Mouse (Mus musculus) R1 (cell line): ENCODE data around the gene Mok.

Experiments used
- DNase-seq: peaks from one replicate; pipeline ENCODE4 v3.0.0-alpha.2; 2018; ENCODE audit warnings: low read depth, low spot score

The Mok gene

DNA sequence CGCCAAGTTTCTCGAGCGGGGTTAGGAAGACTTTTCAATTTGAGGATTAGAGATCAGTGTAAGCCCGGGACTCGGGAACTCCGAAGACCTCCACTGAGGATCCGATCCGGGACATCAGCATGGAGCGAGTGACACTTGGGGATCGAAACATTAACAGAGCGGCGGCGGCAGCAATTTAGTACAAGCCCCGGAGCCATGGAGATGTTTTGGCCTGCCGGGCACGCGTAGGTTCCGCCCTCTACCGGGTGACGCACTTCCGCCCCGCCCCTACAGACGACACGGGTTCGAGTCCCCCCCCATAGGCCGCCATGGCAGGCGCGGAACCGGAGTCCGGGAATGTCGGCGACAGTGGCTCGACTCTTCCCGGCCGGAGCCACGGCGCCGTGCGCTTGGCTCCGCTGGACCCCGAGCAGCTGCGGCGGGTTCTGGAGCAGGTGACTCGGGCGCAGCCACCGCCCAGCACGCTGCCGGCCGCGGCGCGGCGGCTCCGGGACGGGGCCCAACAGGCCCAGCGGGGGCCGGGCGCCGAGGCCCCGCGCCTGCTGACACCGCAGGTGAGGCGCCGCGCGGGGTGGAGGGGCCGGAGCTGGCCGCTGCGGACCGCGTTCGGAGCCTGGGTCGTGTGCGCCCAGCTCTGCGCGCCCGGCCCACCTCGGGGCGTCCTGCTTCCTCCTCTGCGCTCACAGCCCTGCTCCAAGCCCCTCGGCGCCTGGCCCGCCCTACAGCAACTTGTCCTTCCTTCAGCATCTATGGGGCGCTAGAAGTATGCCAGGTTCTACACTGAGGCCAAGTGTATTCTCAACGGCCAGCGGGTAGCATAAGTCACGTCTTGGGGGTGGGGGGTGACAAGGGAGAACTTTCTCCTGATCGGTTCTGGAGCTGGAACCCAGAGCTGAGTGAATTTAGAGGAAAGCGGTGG, 9.5 kb upstream of the Mok start, which contains the start of gene Zfp839:
TSS of gene Zfp839 (plus strand) at position 244 of the 919 bp plus-strand sequence.
- peak; percentile 86 for DNase-seq

DNA sequence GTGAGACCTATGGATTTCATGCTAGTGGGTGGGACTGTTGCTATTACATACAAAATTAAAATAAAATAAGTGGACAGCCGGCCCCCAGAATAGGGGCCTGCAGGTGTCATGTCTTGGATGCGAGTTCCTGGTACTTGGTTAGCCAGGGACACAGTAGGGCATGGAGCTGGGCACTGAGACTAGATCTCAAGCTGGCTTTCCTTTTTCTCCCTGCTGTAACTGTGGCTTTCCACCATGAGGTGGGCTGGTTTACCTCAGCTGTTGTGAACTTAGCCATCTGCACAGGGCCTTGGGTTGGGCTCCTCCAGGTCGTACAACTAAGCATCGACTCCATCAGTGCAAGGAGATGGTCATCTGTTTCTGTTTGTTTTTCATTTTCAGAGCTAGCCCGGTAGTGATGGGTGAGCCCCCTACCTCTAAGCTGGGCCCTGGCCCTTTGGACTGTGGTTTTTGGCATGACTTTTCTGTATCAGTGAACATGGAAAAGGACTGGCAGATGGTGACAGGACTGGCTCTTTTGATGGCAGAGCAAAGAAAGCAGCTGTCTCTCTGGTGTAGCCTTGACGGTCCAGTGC, 5.5 kb upstream of the Mok start:
- no peak for DNase-seq

DNA sequence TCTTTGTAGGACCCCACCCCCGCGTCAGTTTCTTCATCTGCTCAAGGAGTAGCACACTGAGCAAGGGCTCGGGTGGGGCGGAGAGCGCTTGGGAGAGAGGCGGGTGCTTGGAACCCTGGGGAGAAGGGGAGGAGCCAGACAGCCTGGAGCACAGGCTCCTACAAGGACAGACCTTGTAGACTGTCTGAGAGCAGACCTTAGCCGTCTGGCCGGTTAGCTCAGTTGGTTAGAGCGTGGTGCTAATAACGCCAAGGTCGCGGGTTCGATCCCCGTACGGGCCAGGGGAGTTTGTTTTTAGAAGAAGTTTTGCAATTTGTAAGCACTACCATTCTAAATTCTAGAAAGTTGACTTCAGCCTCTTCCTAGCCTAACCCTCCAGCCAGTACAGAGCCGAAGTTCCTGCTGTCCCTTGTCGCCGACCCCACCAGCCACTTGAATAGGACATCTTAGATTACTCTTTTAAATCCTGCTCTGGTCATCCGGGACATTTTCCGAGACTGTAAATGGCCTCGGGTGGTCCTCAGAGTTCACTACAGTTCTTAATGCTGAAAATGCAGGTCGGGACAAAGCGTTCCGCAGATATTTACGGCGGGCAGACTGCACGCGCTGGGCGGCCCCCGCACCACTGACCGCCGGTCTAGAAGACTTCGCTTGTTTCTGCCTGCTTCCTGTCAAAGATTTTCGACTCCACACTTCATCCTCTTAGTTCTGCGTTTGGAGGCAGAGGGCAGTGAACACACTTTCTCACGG, 4.6 kb upstream of the Mok start:
- peak; percentile 96 for DNase-seq

DNA sequence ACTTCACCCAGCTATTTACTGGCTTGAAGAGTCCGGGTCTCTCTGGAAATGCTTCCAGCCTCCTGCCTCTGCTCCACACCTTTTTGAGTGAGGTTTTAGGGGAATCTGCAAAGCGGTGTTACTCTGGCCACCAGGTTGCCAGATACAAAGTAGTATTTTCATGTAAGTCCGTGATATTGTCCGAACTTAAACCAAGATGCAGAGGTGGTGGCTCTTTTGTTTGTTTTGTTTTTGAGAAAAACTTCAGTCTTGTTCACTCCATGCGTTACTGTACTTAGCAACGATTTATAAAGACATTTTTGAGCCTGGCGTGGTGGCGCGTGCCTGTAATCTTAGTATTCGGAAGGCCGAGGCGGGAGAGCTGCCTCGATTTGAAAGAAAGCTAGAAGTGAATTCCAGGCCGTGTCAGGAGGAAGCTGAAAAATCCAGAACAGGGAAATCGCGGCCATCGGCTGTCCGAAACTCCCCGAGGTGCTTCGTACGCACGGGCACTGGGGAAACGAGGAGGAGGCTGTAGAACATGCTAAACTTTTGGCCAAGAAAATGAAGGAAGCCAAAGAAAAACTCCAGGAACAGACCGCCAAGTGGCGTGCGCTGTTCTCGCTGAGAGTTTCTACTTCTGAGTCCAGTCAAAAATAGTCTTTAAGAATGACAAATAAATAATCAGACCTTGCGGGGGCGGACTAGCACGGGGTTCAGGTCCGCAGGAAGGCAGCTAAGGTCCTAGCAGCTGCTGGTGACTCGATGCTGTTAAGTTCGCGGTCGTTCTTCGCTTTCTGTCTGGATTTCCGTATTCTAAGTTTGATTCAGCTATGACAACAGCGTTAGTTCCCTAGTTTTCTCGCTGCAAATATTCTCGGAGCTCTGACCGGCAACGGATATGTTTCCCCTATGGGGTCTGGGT, 3.7 kb upstream of the Mok start:
- no peak for DNase-seq

DNA sequence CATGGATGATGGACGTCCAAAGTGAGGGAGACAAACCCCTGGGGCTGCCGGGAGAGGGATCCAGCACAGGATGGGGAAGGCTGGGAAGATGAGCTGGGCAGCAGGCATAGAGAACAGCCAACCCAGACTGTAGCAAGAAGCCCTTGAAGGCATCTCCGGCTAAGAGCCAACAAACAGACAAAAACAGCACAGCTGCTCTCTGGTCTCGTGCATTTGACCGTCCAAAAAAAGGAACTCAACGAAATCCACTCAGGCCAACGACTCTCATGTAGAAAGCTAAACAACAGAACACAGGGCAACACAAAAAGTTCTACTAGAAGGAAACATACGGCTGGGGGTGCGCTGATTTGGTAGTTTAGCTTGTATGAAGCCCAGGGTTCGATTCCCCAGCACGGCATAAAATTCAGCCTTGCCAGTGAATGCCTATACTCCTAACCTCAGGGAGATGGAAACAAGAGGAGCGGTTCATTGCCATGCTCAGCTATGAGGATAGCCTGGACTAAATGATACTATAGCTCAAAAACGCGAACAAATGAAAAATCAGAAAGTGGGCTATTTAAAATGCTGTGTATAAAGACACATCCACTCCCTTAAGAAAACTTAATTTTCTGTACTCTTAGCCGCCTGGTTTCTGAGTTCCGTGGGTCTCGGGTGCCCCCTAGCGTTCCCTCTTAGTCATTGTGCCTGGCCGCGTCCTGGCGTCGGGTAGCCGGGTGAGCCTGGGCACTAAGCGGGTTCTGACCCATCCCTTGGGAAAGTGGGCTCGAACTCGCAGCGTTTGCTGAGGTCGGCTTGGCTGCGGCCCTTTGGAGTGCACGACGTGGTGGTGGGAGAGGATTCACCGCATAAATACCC, 2.7 kb upstream of the Mok start:
- DNase-seq = peak; percentile 84

DNA sequence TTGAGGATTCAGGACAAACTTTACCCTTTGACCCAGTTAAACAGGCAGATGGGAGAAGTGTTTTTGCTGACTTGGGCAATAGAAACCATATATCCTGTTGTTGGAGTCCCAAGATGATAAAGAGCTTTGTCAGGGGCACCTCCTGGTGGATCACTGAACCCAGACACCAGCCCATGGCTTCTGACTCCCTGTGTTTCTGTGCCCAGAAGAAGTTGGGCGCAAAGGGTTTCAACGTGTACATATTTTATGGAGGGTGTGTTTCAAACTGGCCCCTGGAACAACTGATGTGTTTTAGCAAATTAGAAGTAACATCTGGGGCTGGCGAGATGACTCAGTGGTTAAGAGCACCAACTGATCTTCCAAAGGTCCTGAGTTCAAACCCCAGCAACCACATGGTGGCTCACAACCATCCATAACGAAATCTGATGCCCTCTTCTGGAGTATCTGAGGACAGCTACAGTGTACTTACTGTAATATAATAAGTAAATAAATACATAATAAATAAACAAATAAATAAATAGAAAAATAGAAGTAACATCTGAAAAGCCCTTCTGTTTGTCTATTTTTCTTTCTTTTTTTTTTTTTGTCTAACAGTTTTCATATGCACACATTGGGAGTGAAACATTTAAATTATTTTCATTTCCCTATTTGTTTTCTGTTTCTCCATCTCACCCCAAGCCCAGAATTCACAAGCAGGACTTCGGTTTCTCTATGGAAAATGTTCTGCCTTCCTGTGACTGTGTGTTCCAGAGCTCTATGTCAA, 1.2 kb upstream of the Mok start:
- no peak for DNase-seq

DNA sequence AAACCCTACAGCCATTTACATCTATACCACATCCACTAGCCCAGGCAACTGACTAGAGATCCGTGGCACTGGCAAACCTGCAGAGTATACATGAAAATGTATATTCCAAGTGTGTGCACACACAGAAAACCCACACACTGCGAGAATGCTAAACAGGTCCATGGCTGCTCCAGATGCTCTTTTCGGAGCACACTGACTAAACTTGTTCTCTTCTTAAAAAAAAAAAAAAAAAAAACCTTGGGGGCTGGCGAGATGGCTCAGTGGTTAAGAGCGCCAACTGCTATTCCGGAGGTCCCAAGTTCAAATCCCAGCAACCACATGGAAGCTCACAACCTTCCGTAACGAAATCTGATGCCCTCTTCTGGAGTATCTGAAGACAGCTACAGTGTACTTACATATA, 2.9 kb downstream of the Mok start:
- no peak for DNase-seq

DNA sequence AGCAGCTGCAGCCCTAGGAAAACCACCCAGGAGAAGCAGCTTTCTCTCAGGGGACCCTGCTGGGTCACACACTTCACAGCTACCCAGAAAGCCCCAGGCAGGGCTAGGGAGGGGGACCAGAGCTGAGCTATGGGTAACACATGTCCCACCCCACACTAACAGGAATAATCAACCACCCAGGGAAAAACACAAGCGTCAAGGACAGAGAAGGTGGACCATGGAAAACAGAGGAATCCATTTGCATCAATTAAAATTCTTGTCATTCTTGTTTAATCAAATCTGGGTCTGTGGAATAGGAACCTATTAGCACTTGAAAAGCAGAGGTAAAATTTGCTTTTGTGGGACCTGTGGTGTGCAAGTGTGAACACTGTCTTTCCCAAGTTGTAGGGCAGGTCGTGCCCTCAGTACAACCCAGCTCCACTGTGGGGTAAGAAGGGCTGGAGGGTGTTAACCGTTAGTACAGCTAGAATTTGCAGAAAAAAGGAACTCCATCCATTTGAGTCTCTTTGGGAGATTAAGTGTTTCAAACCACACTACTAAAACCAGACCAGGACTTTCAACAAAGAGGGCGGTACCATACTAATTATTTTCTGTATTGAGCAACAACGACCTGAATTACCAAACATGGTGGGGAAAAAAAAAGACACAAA, 3.4 kb downstream of the Mok start:
- peak; percentile 97 for DNase-seq

DNA sequence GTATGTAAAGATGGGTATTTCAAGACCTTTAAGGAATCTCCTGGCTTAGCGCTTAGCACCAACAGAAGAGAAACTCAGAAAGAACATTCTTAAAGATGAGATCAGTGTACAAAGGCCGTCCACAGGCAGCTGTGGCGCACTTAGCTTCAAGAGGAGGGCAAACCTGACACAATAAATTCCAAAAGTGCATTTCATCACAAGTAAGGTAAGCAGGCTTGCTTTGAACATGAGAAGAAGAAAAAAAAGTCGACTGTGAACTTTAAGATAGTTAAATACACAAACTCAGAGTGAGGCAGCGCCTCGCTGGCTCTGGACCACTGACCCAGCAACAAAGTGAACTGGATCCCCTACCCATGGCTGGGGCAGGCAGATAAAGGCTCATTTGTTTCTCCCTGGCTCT, 4.0 kb downstream of the Mok start:
- no peak for DNase-seq

DNA sequence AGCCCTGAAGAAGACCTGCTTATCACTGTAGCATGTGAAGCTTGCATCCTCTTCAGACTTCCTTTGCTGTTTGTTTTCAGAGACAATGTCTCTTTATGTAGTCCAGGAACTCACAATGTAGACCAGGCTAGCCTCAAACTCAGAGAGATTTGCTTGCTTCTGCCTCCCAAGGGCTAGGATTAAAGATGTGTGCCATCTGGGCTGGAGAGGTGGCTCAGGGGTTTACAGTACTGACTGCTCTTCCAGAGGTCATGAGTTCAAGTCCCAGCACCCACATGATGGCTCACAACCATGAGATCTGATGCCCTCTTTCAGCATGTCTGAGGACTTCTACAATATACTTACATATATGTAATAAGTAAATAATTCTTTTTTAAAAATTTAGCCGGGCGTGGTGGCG, 5.6 kb downstream of the Mok start:
- DNase-seq = no peak

DNA sequence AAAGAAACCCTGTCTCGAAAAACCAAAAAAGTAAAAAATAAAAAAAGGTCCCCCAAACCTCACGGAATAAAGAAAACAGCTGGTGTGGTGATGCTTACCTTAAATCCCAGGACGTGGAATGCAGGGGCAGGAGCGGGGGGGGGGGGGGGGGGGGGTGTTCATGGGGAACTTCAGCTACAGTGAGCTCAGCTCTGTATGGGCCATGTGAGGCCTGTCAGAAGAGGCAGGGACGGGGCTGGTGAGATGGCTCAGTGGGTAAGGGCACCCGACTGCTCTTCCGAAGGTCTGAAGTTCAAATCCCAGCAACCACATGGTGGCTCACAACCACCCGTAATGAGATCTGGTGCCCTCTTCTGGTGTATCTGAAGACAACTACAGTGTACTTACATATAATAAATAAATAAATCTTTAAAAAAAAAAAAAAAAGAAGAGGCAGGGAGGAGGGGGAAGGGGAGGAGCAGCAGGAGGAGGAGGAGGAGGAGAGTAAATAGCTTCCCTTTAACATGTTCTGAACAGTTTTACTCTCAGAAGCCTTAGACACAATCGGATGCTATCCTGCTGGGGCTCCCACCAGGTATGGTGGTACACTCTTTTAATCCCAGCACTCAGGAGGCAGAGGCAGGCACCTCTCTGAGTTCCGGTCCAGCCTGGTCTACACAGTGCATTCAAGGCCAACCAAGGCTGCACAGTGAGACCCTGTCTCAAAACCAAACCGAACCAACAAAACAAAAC, 10.3 kb downstream of the Mok start:
- peak; percentile 66 for DNase-seq

DNA sequence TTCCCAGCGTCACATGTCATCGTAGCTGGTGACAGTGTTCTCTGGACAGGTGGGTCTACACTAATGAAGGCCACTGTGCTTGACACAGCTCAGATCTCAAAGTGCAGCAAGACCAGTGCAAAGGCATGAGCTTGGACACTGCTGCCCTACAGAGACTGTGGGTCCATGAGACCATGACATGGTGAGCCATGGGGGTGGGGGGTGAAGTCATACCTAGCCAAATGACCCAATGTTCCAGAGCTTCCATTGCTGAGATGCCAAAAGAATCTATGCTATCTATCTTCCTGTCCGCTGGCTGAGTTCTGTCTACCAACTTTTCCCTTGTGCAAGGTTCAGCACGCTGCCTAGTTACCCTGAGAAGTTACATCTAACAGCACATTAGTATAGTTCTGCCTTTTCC, 11.8 kb downstream of the Mok start:
- DNase-seq = no peak

DNA sequence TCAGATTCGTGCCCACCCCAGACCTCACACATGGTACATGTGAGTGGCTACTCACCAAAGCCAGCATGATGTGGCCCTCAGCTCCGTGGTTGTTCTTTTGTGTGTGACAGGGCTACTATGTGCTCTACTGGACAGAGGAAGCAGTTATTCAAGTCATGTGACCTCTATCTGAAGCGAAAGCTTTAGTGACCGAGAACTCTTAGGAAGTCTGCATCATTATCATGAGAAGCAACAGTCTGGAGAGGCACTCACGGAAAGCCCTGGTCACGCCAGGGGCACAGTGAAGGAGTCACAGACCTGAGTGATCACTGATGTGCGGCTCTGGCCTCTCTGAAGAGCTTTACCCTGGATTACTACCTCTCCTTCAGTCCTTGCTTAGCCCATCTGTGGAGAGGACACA, 18.4 kb downstream of the Mok start:
- no peak for DNase-seq

DNA sequence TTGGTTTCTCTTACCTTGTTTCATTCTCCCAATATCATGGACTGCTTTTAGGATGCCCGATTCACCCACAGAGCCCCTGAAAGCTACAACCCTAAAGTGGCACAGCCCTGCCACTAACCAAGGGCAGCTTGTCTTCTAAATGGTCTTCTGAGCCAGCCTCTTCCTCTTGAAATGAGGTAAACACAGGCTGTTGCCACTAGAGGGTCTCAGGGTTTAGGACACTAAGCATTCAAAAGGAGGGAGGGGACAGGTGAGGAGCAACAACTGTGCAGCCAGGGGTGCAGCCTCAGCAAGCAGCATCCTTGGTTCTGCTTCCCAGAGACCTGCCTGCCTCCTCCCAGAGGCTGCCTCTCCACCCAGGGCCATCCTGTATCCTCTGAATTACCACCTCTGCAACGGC, 19.0 kb downstream of the Mok start:
- DNase-seq = peak; percentile 63

DNA sequence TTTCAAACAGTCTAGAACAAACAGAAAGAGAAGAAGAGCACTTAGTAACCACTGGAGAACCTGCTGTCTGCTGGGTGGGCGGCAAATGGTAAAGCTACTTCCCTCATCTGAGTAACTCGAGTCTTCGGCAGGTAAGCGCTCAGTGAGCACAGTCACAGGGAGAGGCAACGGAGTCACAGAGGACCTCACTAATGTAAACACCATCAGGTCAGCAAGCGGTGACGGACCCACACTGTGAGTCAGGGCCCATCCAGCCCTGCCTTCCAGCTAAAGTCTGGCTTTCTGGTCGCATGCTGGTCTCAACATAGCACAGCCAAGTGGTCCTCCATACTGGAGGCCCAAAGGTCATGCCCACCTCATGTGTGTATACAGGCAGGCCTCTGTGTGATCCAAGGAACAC, 21.4 kb downstream of the Mok start:
- no peak for DNase-seq

DNA sequence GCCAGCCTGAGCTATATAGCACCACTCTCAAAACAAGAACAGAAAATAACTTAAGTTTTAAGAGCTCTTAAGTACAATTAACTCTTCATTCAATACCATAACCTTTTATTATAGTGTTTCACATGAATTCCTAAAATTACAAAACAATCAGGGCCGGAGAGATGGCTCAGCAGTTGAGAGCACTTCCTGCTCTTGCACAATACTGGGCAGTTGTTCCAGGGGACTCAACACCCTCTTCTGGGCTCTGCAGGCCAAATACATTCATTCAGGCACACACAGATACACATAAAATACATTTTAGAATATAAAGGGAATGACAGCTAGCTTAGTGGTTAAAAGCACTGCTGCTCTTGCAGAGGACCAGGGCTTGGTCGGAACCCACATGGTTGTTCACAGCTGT, 23.9 kb downstream of the Mok start:
- no peak for DNase-seq

DNA sequence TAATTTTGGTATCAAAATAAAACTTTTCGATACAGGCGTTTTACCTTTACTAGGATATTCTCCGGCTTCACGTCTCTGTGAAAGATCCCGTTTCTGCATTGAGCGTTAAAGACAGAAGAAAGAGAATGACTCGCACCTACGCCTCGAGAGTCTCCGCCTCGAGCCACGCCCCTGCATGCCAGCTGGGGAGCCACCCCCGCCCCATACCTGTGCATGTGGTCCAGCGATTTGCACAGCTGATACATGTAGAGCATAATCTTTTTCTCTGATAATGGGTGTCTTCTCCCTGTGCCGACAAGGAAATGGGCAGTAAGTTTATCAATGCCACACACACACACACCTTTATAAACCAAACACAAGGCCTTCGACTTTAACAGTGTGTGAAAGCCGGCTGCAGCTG, 25.8 kb downstream of the Mok start:
- DNase-seq = no peak

DNA sequence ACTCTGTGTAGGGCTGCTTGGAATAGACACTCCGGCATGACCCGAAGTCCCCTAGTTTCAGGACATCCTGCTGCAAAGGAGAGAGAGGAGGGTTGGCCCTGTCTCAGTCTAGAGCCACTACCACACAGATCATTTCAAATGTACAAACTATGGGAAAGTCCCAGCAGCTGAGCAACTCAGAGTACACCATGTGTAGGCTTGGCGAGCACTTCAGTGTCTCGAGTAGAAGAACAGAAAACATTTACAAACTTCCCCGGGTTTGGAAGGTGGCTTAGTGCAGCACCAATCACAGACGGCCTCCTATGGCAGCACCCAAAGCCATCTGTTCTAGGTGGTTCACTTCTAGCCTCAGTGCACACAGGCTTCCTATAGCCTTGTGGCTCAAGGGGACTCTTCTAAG, 27.1 kb downstream of the Mok start:
- DNase-seq = no peak

DNA sequence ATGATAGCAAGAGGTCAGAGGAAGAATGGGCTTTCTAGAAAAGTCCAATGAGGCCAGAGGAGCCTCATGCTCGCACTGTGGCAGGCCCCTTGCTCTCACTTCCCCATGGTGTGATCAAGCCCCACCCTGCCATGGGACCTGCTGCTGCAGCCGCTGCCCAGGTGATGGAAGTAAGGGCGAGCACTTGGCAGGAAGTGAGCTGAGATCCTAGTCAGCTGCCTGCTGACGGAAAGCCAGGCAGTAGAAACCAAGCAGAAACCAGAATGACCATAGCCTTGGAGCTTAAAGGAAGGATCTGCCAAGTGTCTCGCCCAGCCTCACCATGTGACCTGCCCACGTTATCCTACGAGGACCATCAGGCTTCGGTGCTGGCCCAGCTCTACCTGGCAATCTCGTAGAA, 27.6 kb downstream of the Mok start:
- no peak for DNase-seq
